Mouse (Mus musculus) c-Kit-positive CD71-negative TER-119-negative erythroid progenitor cells, embryonic 14.5 days (primary cell): ENCODE measurements at regions not wholly inside any gene's neighbourhood (a gene's known extent, or its start where the extent isn't known, plus 50 kb on each side); places are given as distances from the start of the nearest gene placed in this dataset.
"Not testable (repeated sequence)": the region's sequence is repeated elsewhere in the genome, so short reads cannot be mapped to it uniquely, and the experiment has no call there.

Source experiments
- DNase-seq: peaks from one replicate; pipeline ENCODE4 v3.0.0-alpha.2; 2013; ENCODE audit warnings: low read depth

- DNase-seq, result not testable (repeated sequence)
These were observed 172.5 kb upstream of the Zfp808 start for GRCm38 (mm10) chr13:61957197-61957596.

DNA sequence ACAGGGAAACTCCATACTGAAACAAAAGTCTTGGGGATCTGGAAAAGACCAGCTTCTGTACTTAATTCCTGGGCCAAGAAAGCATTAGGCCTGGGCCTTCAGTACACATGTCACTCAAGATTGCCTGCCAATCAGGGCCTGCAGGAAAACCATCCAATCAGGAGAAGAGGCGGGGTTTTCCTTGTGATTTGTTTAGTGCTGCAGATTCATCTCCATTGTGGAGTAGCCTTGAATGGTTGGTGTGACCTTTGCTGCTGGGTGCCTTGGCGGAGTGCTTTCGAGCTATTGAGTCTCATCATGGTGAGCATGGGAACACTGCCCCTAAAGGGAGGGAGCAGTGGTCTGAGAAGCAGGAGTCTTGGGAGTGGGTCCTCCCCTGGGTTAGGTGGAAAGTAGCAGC lies 150.8 kb upstream of the Zfp808 start:
- DNase-seq, result not testable (repeated sequence)

DNA sequence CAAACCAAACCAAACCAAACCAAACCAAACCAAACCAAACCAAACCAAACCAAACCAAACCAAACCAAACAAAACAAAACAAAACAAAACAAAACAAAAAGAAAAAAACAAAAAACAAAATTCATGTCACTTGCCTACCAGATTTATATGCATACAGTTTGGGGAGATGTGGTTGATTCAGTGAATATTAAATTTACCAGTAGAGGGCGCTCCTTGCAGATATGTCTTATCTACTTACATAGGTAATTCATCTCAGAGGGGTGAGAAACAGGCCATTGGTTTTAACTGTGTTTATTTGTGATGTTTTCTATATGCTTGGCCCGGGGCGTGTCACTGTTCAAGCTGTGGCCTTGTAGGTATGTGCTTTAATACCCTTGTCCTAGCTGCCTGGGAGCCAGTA lies 133.2 kb upstream of the Zfp808 start:
- DNase-seq, result not testable (repeated sequence)

- not testable (repeated sequence) for DNase-seq
These were observed 130.9 kb upstream of the Zfp808 start for GRCm38 (mm10) chr13:61998803-61999202.

- not testable (repeated sequence) for DNase-seq
These were observed 122.4 kb upstream of the Zfp808 start for GRCm38 (mm10) chr13:62007321-62007720.

GRCm38 (mm10) chr13:62015424-62016167 lies 114.1 kb upstream of the Zfp808 start:
- peak; percentile 30 for DNase-seq

DNA sequence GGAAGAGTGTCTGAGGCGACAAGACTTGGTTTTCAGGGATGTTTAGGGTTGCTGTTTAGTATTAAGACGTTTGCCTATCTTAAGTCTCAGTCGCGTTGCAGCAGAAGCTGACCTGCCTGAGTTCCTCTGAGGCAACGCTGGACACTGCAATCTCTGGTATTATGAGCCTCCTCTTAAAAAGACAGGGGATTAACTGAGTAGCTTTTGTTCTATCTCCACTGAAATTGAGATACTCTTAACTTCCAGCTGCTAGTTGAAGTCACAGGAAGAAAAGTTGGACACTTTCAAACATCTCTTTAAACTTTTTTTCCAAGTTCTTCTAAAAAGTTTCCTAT lies 113.6 kb upstream of the Zfp808 start:
- not testable (repeated sequence) for DNase-seq

- DNase-seq, result not testable (repeated sequence)
These were observed 92.0 kb upstream of the Zfp808 start for GRCm38 (mm10) chr13:62037646-62038045.

GRCm38 (mm10) chr13:62077951-62078671 lies 51.6 kb upstream of the Zfp808 start:
- DNase-seq, result not testable (repeated sequence)

DNA sequence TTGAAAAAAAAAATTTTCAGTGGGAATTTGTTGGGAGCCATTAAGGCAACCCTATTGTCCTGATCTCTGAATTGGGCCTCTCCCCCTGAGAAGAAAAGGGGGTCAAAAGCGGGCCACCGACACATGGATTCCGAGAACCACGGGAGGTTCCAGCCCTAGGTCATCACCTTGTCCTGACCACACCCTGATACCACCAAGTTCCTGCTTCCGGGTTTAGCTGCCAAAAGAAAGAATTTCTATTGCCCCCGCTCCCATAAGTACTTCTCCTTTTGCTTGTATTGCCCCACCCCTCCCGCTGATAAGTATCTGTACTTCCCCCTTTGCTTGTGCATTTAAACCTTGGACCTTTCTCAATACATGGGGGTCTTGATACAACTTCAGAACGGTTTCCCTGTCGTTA lies 50.8 kb upstream of the Zfp808 start:
- not testable (repeated sequence) for DNase-seq
